Mouse (Mus musculus) liver, embryonic 13.5 days (tissue): Measurements from ENCODE around the gene Cenpn. TPM values are rescaled to one million over a fixed set of nuclear protein-coding genes. Genes with fewer than 3 reads are reported as not detected.

Experiments used
- ATAC-seq: fragments of 200-750 bp; cut with Nextera tagmentation; 2 replicates; pipeline ENCODE4 v1.8.0; 2017; ENCODE audit warnings: low read depth, mild to moderate bottlenecking, moderate number of reproducible peaks, moderate library complexity
- DNase-seq: peaks from one replicate; pipeline ENCODE4 v3.0.0; 2022
- H3K27ac ChIP-seq: fragments of 300-500 bp; sonication (generic); 2 replicates; pipeline ENCODE4 v1.5.1; 2015; ENCODE audit warnings: moderate library complexity, mild to moderate bottlenecking, inconsistent platforms
- H3K27me3 ChIP-seq: fragments of 300-500 bp; sonication (generic); 2 replicates; pipeline ENCODE4 v1.6.1; 2015; ENCODE audit warnings: mild to moderate bottlenecking, inconsistent platforms
- H3K36me3 ChIP-seq: fragments of 300-500 bp; sonication (generic); 2 replicates; pipeline ENCODE4 v1.6.1; 2015; ENCODE audit warnings: mild to moderate bottlenecking, inconsistent platforms
- H3K4me1 ChIP-seq: fragments of 300-500 bp; sonication (generic); replicated peaks from 2 replicates; pipeline ENCODE4 v1.6.1; 2015; ENCODE audit warnings: inconsistent platforms
- H3K4me2 ChIP-seq: fragments of 300-500 bp; sonication (generic); 2 replicates; pipeline ENCODE4 v1.6.1; 2015; ENCODE audit warnings: inconsistent platforms, mild to moderate bottlenecking, moderate library complexity
- H3K4me3 ChIP-seq: fragments of 300-500 bp; sonication (generic); replicated peaks from 2 replicates; pipeline ENCODE4 v1.5.1; 2015; ENCODE audit warnings: mild to moderate bottlenecking, inconsistent platforms
- H3K9ac ChIP-seq: fragments of 300-500 bp; sonication (generic); 2 replicates; pipeline ENCODE4 v1.6.1; 2015; ENCODE audit warnings: mild to moderate bottlenecking, inconsistent platforms
- H3K9me3 ChIP-seq: fragments of 300-500 bp; sonication (generic); replicated peaks from 2 replicates; pipeline ENCODE4 v1.6.1; 2016; ENCODE audit warnings: inconsistent platforms
- WGBS: fragments of 180-500 bp; shearing (Covaris S2); methylation state at CpG from one replicate; pipeline ENCODE4 v1.1.7; 2015; ENCODE audit not compliant: insufficient replicate concordance; 5-methylcytosine and 5-hydroxymethylcytosine counted together
- polyA plus RNA-seq: library from polyadenylated mRNA; unstranded; fragments of >200 nt; fragmentation: Nextera tagmentation; extraction: Ambion mirVana; gene quantifications from 2 replicates; pipeline ENCODE4 v1.2.1, GENCODE M21; 2015

Cenpn gene
- 33.2 and 36.2 TPM in 2 replicates for polyA plus RNA-seq

GRCm38 (mm10) chr8:116921337-116922059, at the start of gene Cenpn, which contains the start of gene Cmc2:
Cenpn (plus strand) TSS chr8:116921730.
Cmc2 (minus strand) TSS chr8:116921455.
- Histone ChIP-seq H3K4me1 (peaks cover 48% of the 10 kb centered on the region), H3K27me3 (no peaks in the 10 kb centered on the region), H3K9ac (peak within 1 kb of the TSS; percentile 89), H3K36me3 (peaks cover 45% of the 10 kb centered on the region), H3K27ac (peak within 1 kb of the TSS; percentile 90), H3K4me3 (peak within 1 kb of the TSS; percentile 86), H3K4me2 (peak within 1 kb of the TSS; percentile 89), H3K9me3 (no peaks in the 10 kb centered on the region)
- ATAC-seq: peak; percentile 90
- under 1% methylated on average over 57 of the region's 57 CpGs for WGBS
- DNase-seq: peak; percentile 90

- ATAC-seq (no peak), DNase-seq (no peak)
- Histone ChIP-seq H3K4me3 (no peak overlapping the region), H3K4me2 (no peak overlapping the region), H3K9ac (no peak overlapping the region), H3K27me3 (no peaks in the 10 kb centered on the region), H3K36me3 (no peaks in the 10 kb centered on the region), H3K9me3 (no peaks in the 10 kb centered on the region), H3K27ac (no peak overlapping the region), H3K4me1 (no peaks in the 10 kb centered on the region)
- WGBS: 35% methylated on average over 2 of the region's 2 CpGs
These were observed 48.7 kb upstream of the Cenpn start for GRCm38 (mm10) chr8:116872761-116873342.

- no peak overlapping the region for H3K4me3 ChIP-seq
- H3K27me3 ChIP-seq: no peaks in the 10 kb centered on the region
- H3K27ac ChIP-seq: no peak overlapping the region
- H3K36me3 ChIP-seq: no peaks in the 10 kb centered on the region
- H3K9me3 ChIP-seq: no peaks in the 10 kb centered on the region
- no peaks in the 10 kb centered on the region for H3K4me1 ChIP-seq
- 69% methylated on average over 11 of the region's 11 CpGs for WGBS
- DNase-seq (no peak), ATAC-seq (no peak)
- no peak overlapping the region for H3K9ac ChIP-seq
- no peak overlapping the region for H3K4me2 ChIP-seq
These were observed 47.9 kb upstream of the Cenpn start for GRCm38 (mm10) chr8:116873586-116873985.

- 68% methylated on average over 8 of the region's 8 CpGs for WGBS
- Histone ChIP-seq H3K9ac (no peak overlapping the region), H3K4me1 (no peaks in the 10 kb centered on the region), H3K27me3 (no peaks in the 10 kb centered on the region), H3K4me3 (no peak overlapping the region), H3K4me2 (no peak overlapping the region), H3K36me3 (no peaks in the 10 kb centered on the region), H3K27ac (no peak overlapping the region), H3K9me3 (no peaks in the 10 kb centered on the region)
- DNase-seq (no peak), ATAC-seq (no peak)
These were observed 47.5 kb upstream of the Cenpn start for GRCm38 (mm10) chr8:116873986-116874385.

GRCm38 (mm10) chr8:116875798-116876450, 45.6 kb upstream of the Cenpn start:
- no peak for ATAC-seq

GRCm38 (mm10) chr8:116881396-116881795, 40.1 kb upstream of the Cenpn start:
- Histone ChIP-seq H3K4me2 (no peak overlapping the region), H3K4me1 (no peaks in the 10 kb centered on the region), H3K9me3 (no peaks in the 10 kb centered on the region), H3K4me3 (no peak overlapping the region), H3K27me3 (no peaks in the 10 kb centered on the region), H3K36me3 (peaks cover 3% of the 10 kb centered on the region), H3K27ac (no peak overlapping the region), H3K9ac (no peak overlapping the region)
- WGBS: 53% methylated on average over 8 of the region's 8 CpGs
- DNase-seq: no peak
- no peak for ATAC-seq

More at GRCm38 (mm10) chr8:116875798-116876450, 45.6 kb upstream of the Cenpn start:
- Histone ChIP-seq H3K4me3 (no peak overlapping the region), H3K9me3 (no peaks in the 10 kb centered on the region), H3K27ac (no peak overlapping the region), H3K4me2 (no peak overlapping the region), H3K36me3 (no peaks in the 10 kb centered on the region), H3K9ac (no peak overlapping the region), H3K4me1 (no peaks in the 10 kb centered on the region), H3K27me3 (no peaks in the 10 kb centered on the region)
- no peak for DNase-seq
- WGBS: 75% methylated on average over 17 of the region's 17 CpGs

- no peaks in the 10 kb centered on the region for H3K4me1 ChIP-seq
- no peaks in the 10 kb centered on the region for H3K9me3 ChIP-seq
- 56% methylated on average over 4 of the region's 4 CpGs for WGBS
- no peaks in the 10 kb centered on the region for H3K27me3 ChIP-seq
- H3K4me3 ChIP-seq: no peak overlapping the region
- ATAC-seq: no peak
- no peak overlapping the region for H3K4me2 ChIP-seq
- no peak for DNase-seq
- no peak overlapping the region for H3K9ac ChIP-seq
- H3K36me3 ChIP-seq: peaks cover 58% of the 10 kb centered on the region
- H3K27ac ChIP-seq: no peak overlapping the region
These were observed 33.7 kb upstream of the Cenpn start for GRCm38 (mm10) chr8:116887813-116888212.

GRCm38 (mm10) chr8:116891446-116891845, 30.1 kb upstream of the Cenpn start:
- DNase-seq (no peak), ATAC-seq (no peak)
- no peak overlapping the region for H3K9ac ChIP-seq
- H3K4me3 ChIP-seq: no peak overlapping the region
- no peaks in the 10 kb centered on the region for H3K27me3 ChIP-seq
- H3K36me3 ChIP-seq: peaks cover 64% of the 10 kb centered on the region
- H3K9me3 ChIP-seq: no peaks in the 10 kb centered on the region; the same call in 1 of the 2 replicates
- 85% methylated on average over 5 of the region's 5 CpGs for WGBS
- no peaks in the 10 kb centered on the region for H3K4me1 ChIP-seq
- no peak overlapping the region for H3K4me2 ChIP-seq
- no peak overlapping the region for H3K27ac ChIP-seq

- 79% methylated on average over 3 of the region's 3 CpGs for WGBS
- Histone ChIP-seq H3K27ac (no peak overlapping the region), H3K9ac (no peak overlapping the region), H3K4me1 (no peaks in the 10 kb centered on the region), H3K9me3 (no peaks in the 10 kb centered on the region; the same call in 1 of the 2 replicates), H3K27me3 (no peaks in the 10 kb centered on the region), H3K4me3 (no peak overlapping the region), H3K36me3 (peaks cover 57% of the 10 kb centered on the region), H3K4me2 (no peak overlapping the region)
- no peak for ATAC-seq
- DNase-seq: no peak
These were observed 29.4 kb upstream of the Cenpn start for GRCm38 (mm10) chr8:116892130-116892529.

GRCm38 (mm10) chr8:116892636-116893035, 28.9 kb upstream of the Cenpn start:
- H3K4me1 ChIP-seq: no peaks in the 10 kb centered on the region
- H3K27me3 ChIP-seq: no peaks in the 10 kb centered on the region
- H3K36me3 ChIP-seq: peaks cover 53% of the 10 kb centered on the region
- no peaks in the 10 kb centered on the region; the same call in 1 of the 2 replicates for H3K9me3 ChIP-seq
- no peak overlapping the region for H3K4me3 ChIP-seq
- H3K4me2 ChIP-seq: no peak overlapping the region
- no peak overlapping the region for H3K27ac ChIP-seq
- DNase-seq (no peak), ATAC-seq (no peak)
- H3K9ac ChIP-seq: no peak overlapping the region
- 70% methylated on average over 9 of the region's 9 CpGs for WGBS

GRCm38 (mm10) chr8:116893938-116894337, 27.6 kb upstream of the Cenpn start:
- DNase-seq (no peak), ATAC-seq (no peak)
- Histone ChIP-seq H3K27ac (no peak overlapping the region), H3K9ac (no peak overlapping the region), H3K9me3 (no peaks in the 10 kb centered on the region; the same call in 1 of the 2 replicates), H3K36me3 (peaks cover 40% of the 10 kb centered on the region), H3K4me1 (no peaks in the 10 kb centered on the region), H3K27me3 (no peaks in the 10 kb centered on the region), H3K4me3 (no peak overlapping the region), H3K4me2 (no peak overlapping the region)
- WGBS: 55% methylated on average over 11 of the region's 11 CpGs
